Mouse (Mus musculus): ENCODE measurements at regions not wholly inside any gene's neighbourhood (a gene's known extent, or its start where the extent isn't known, plus 50 kb on each side); places are given as distances from the start of the nearest gene placed in this dataset.

DNA sequence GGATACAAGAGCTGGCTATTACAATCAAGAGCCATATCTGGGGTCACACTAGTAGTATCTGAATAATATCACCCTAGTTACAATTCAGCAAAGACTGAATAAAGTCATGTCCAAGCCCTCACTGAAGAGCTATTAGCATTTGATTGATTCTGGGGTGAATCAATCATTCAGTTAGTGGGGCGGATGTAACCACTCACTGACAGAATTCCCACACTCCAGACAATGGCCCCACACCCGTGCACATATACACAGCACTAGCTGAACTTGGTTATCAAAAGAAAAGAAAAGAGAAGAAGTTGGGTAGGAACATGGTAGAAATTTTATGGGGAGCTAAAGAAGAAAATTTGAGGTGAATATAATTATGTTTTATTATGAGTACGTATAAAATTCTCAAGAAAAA is 310.0 kb downstream of the Gabrg2 start:
- TF ChIP-seq CTCF (IDR thresholded peaks at IDR 0.05; ENCODE audit: extremely low read depth, insufficient read depth, low read length) = no peak
- TF ChIP-seq POLR2A (IDR thresholded peaks at IDR 0.05; ENCODE audit: extremely low read depth, insufficient read depth, low read length) = no peak
